Mouse (Mus musculus) midbrain, embryonic 13.5 days (tissue): ENCODE data around the gene Klk8. TPM values are rescaled to one million over a fixed set of nuclear protein-coding genes. Genes with fewer than 3 reads are reported as not detected.

ENCODE experiments used
- ATAC-seq: fragments of 200-750 bp; cut with Nextera tagmentation; 2 replicates; pipeline ENCODE4 v1.8.0; 2017; ENCODE audit warnings: mild to moderate bottlenecking, moderate TSS enrichment, moderate library complexity
- H3K27ac ChIP-seq: fragments of 300-500 bp; sonication (generic); 2 replicates; pipeline ENCODE4 v1.5.1; 2015; ENCODE audit warnings: inconsistent platforms, mild to moderate bottlenecking, moderate library complexity
- H3K27me3 ChIP-seq: fragments of 300-500 bp; sonication (generic); 2 replicates; pipeline ENCODE4 v1.6.1; 2015; ENCODE audit warnings: mild to moderate bottlenecking, inconsistent platforms
- H3K36me3 ChIP-seq: fragments of 300-500 bp; sonication (generic); 2 replicates; pipeline ENCODE4 v1.6.1; 2015; ENCODE audit warnings: mild to moderate bottlenecking, inconsistent platforms
- H3K4me1 ChIP-seq: fragments of 300-500 bp; sonication (generic); replicated peaks from 2 replicates; pipeline ENCODE4 v1.6.1; 2015; ENCODE audit warnings: inconsistent platforms
- H3K4me2 ChIP-seq: fragments of 300-500 bp; sonication (generic); replicated peaks from 2 replicates; pipeline ENCODE4 v1.6.1; 2015; ENCODE audit warnings: moderate library complexity, mild to moderate bottlenecking, inconsistent platforms
- H3K4me3 ChIP-seq: fragments of 300-500 bp; sonication (generic); replicated peaks from 2 replicates; pipeline ENCODE4 v1.5.1; 2015; ENCODE audit warnings: mild to moderate bottlenecking, inconsistent platforms
- H3K9ac ChIP-seq: fragments of 300-500 bp; sonication (generic); replicated peaks from 2 replicates; pipeline ENCODE4 v1.6.1; 2015; ENCODE audit warnings: mild to moderate bottlenecking, inconsistent platforms
- H3K9me3 ChIP-seq: fragments of 300-500 bp; sonication (generic); 2 replicates; pipeline ENCODE4 v1.6.1; 2016; ENCODE audit warnings: mild to moderate bottlenecking, inconsistent platforms
- WGBS: fragments of 180-500 bp; shearing (Covaris S2); methylation state at CpG from one replicate; pipeline ENCODE4 v1.1.7; 2015; 5-methylcytosine and 5-hydroxymethylcytosine counted together
- polyA plus RNA-seq: library from polyadenylated mRNA; unstranded; fragments of >200 nt; fragmentation: Nextera tagmentation; extraction: Ambion mirVana; gene quantifications from 2 replicates; pipeline ENCODE4 v1.2.1, GENCODE M21; 2015

The Klk8 gene
- polyA plus RNA-seq = 4.5 and 4.9 TPM in 2 replicates

GRCm38 (mm10) chr7:43797333-43797769, at the start of gene Klk8:
TSS of gene Klk8 (plus strand) at chr7:43797577.
- H3K4me1 ChIP-seq = peaks cover 17% of the 10 kb centered on the region
- H3K36me3 ChIP-seq = no peaks in the 10 kb centered on the region
- under 1% methylated on average over 28 of the region's 28 CpGs for WGBS
- H3K27me3 ChIP-seq = peaks cover 45% of the 10 kb centered on the region
- peak within 1 kb of the TSS; percentile 49 for H3K4me3 ChIP-seq
- no peaks in the 10 kb centered on the region for H3K9me3 ChIP-seq
- ATAC-seq = peak; percentile 46
- H3K9ac ChIP-seq = peak within 1 kb of the TSS; percentile 51
- peak within 1 kb of the TSS; percentile 78 for H3K4me2 ChIP-seq
- no peak within 1 kb of the TSS for H3K27ac ChIP-seq

GRCm38 (mm10) chr7:43747788-43748187, 49.6 kb upstream of the Klk8 start:
- Histone ChIP-seq H3K27me3 (no peaks in the 10 kb centered on the region), H3K4me1 (no peaks in the 10 kb centered on the region), H3K36me3 (no peaks in the 10 kb centered on the region), H3K9ac (no peak overlapping the region), H3K4me3 (no peak overlapping the region), H3K27ac (no peak overlapping the region), H3K4me2 (no peak overlapping the region), H3K9me3 (no peaks in the 10 kb centered on the region)
- 48% methylated on average over 1 of the region's 1 CpGs for whole genome bisulfite sequencing
- ATAC-seq = no peak

GRCm38 (mm10) chr7:43752806-43753205, 44.6 kb upstream of the Klk8 start:
- Histone ChIP-seq H3K4me1 (no peaks in the 10 kb centered on the region), H3K27me3 (no peaks in the 10 kb centered on the region), H3K27ac (no peak overlapping the region), H3K9me3 (no peaks in the 10 kb centered on the region), H3K36me3 (no peaks in the 10 kb centered on the region), H3K9ac (no peak overlapping the region), H3K4me3 (no peak overlapping the region), H3K4me2 (no peak overlapping the region)
- WGBS = 80% methylated on average over 2 of the region's 2 CpGs
- no peak for ATAC-seq

GRCm38 (mm10) chr7:43766484-43766883, 30.9 kb upstream of the Klk8 start:
- Histone ChIP-seq H3K9ac (no peak overlapping the region), H3K4me1 (no peaks in the 10 kb centered on the region), H3K4me2 (no peak overlapping the region), H3K9me3 (no peaks in the 10 kb centered on the region), H3K27ac (no peak overlapping the region), H3K27me3 (no peaks in the 10 kb centered on the region), H3K4me3 (no peak overlapping the region), H3K36me3 (no peaks in the 10 kb centered on the region)
- 35% methylated on average over 8 of the region's 8 CpGs for WGBS
- ATAC-seq = peak; percentile 58

GRCm38 (mm10) chr7:43768597-43768996, 28.8 kb upstream of the Klk8 start, which contains the start of gene Klk12:
TSS of gene Klk12 (plus strand) at chr7:43768897.
- Histone ChIP-seq H3K9ac (no peak within 1 kb of the TSS), H3K27me3 (no peaks in the 10 kb centered on the region), H3K27ac (no peak within 1 kb of the TSS), H3K36me3 (no peaks in the 10 kb centered on the region), H3K4me1 (no peaks in the 10 kb centered on the region), H3K9me3 (no peaks in the 10 kb centered on the region), H3K4me2 (no peak within 1 kb of the TSS), H3K4me3 (no peak within 1 kb of the TSS)
- no peak for ATAC-seq
- 88% methylated on average over 4 of the region's 4 CpGs for WGBS

GRCm38 (mm10) chr7:43769636-43770035, 27.7 kb upstream of the Klk8 start:
- no peaks in the 10 kb centered on the region for H3K9me3 ChIP-seq
- peaks cover under 1% of the 10 kb centered on the region for H3K4me1 ChIP-seq
- H3K4me2 ChIP-seq = no peak overlapping the region
- no peaks in the 10 kb centered on the region for H3K27me3 ChIP-seq
- ATAC-seq = no peak
- 96% methylated on average over 8 of the region's 8 CpGs for WGBS
- no peak overlapping the region for H3K9ac ChIP-seq
- no peak overlapping the region for H3K27ac ChIP-seq
- H3K36me3 ChIP-seq = no peaks in the 10 kb centered on the region
- H3K4me3 ChIP-seq = no peak overlapping the region

GRCm38 (mm10) chr7:43770701-43771100, 26.7 kb upstream of the Klk8 start:
- H3K9ac ChIP-seq = no peak overlapping the region
- no peaks in the 10 kb centered on the region for H3K36me3 ChIP-seq
- H3K4me2 ChIP-seq = no peak overlapping the region
- H3K27ac ChIP-seq = no peak overlapping the region
- no peak for ATAC-seq
- no peaks in the 10 kb centered on the region for H3K27me3 ChIP-seq
- no peak overlapping the region for H3K4me3 ChIP-seq
- 96% methylated on average over 10 of the region's 10 CpGs for WGBS
- H3K9me3 ChIP-seq = no peaks in the 10 kb centered on the region
- peaks cover 6% of the 10 kb centered on the region for H3K4me1 ChIP-seq

- no peaks in the 10 kb centered on the region for H3K27me3 ChIP-seq
- H3K27ac ChIP-seq = no peak overlapping the region
- WGBS = 96% methylated on average over 6 of the region's 6 CpGs
- no peaks in the 10 kb centered on the region for H3K9me3 ChIP-seq
- H3K4me1 ChIP-seq = peaks cover 6% of the 10 kb centered on the region
- no peaks in the 10 kb centered on the region for H3K36me3 ChIP-seq
- ATAC-seq = no peak
- H3K4me3 ChIP-seq = no peak overlapping the region
- H3K9ac ChIP-seq = no peak overlapping the region
- no peak overlapping the region for H3K4me2 ChIP-seq
These were observed 25.5 kb upstream of the Klk8 start for GRCm38 (mm10) chr7:43771916-43772315.

- Histone ChIP-seq H3K9me3 (no peaks in the 10 kb centered on the region), H3K27me3 (no peaks in the 10 kb centered on the region), H3K27ac (no peak overlapping the region), H3K4me2 (no peak overlapping the region), H3K4me1 (peaks cover 6% of the 10 kb centered on the region), H3K9ac (no peak overlapping the region), H3K36me3 (no peaks in the 10 kb centered on the region), H3K4me3 (no peak overlapping the region)
- no peak for ATAC-seq
- 70% methylated on average over 3 of the region's 3 CpGs for WGBS
These were observed 24.5 kb upstream of the Klk8 start for GRCm38 (mm10) chr7:43772901-43773300.

- H3K27ac ChIP-seq = no peak within 1 kb of the TSS
- no peak within 1 kb of the TSS for H3K4me3 ChIP-seq
- ATAC-seq = no peak
- peaks cover 6% of the 10 kb centered on the region for H3K4me1 ChIP-seq
- H3K9ac ChIP-seq = no peak within 1 kb of the TSS
- 95% methylated on average over 5 of the region's 5 CpGs for WGBS
- no peak within 1 kb of the TSS for H3K4me2 ChIP-seq
- no peaks in the 10 kb centered on the region for H3K27me3 ChIP-seq
- H3K36me3 ChIP-seq = no peaks in the 10 kb centered on the region
- H3K9me3 ChIP-seq = no peaks in the 10 kb centered on the region
These were observed 23.0 kb upstream of the Klk8 start, which contains the start of gene Klk11 for GRCm38 (mm10) chr7:43774364-43774763. TSS of gene Klk11 (plus strand) at chr7:43774604.

GRCm38 (mm10) chr7:43774802-43775201, 22.6 kb upstream of the Klk8 start:
- H3K36me3 ChIP-seq = no peaks in the 10 kb centered on the region
- WGBS = 26% methylated on average over 6 of the region's 6 CpGs
- H3K9me3 ChIP-seq = no peaks in the 10 kb centered on the region
- peaks cover 6% of the 10 kb centered on the region for H3K4me1 ChIP-seq
- H3K9ac ChIP-seq = no peak overlapping the region
- no peak for ATAC-seq
- H3K4me2 ChIP-seq = no peak overlapping the region
- no peak overlapping the region for H3K27ac ChIP-seq
- no peak overlapping the region for H3K4me3 ChIP-seq
- no peaks in the 10 kb centered on the region for H3K27me3 ChIP-seq

GRCm38 (mm10) chr7:43775311-43776057, 21.9 kb upstream of the Klk8 start:
- no peak for ATAC-seq
- no peaks in the 10 kb centered on the region for H3K27me3 ChIP-seq
- no peak overlapping the region for H3K9ac ChIP-seq
- WGBS = 39% methylated on average over 7 of the region's 7 CpGs
- no peaks in the 10 kb centered on the region for H3K9me3 ChIP-seq
- H3K4me1 ChIP-seq = peaks cover 6% of the 10 kb centered on the region
- H3K4me2 ChIP-seq = no peak overlapping the region
- no peaks in the 10 kb centered on the region for H3K36me3 ChIP-seq
- H3K4me3 ChIP-seq = no peak overlapping the region
- H3K27ac ChIP-seq = no peak overlapping the region

GRCm38 (mm10) chr7:43776506-43776905, 20.9 kb upstream of the Klk8 start:
- no peaks in the 10 kb centered on the region for H3K9me3 ChIP-seq
- no peak overlapping the region for H3K27ac ChIP-seq
- H3K4me3 ChIP-seq = no peak overlapping the region
- peaks cover 6% of the 10 kb centered on the region for H3K4me1 ChIP-seq
- no peak overlapping the region for H3K9ac ChIP-seq
- 84% methylated on average over 5 of the region's 5 CpGs for WGBS
- H3K27me3 ChIP-seq = no peaks in the 10 kb centered on the region
- ATAC-seq = no peak
- no peak overlapping the region for H3K4me2 ChIP-seq
- no peaks in the 10 kb centered on the region for H3K36me3 ChIP-seq
